Mouse (Mus musculus) brain, embryonic 14.5 days (tissue): ENCODE results near the gene Man2b2.

Experiments used
- CTCF ChIP-seq: fragments of 200-500 bp; IDR thresholded peaks from 2 replicates; pipeline ENCODE4 v1.5.1; 2012; ENCODE audit warnings: inconsistent platforms, mild to moderate bottlenecking, moderate library complexity, borderline replicate concordance; ENCODE audit not compliant: insufficient read depth, insufficient read length; ENCODE audit errors: extremely low read depth
- POLR2A ChIP-seq: fragments of 200-500 bp; IDR thresholded peaks from 2 replicates; pipeline ENCODE4 v1.6.1; 2012; ENCODE audit warnings: mild to moderate bottlenecking, inconsistent platforms, borderline replicate concordance; ENCODE audit not compliant: poor library complexity, insufficient read depth, insufficient read length, severe bottlenecking; ENCODE audit errors: extremely low read depth

GRCm38 (mm10) chr5:36807106-36807505, 23.3 kb downstream of the Man2b2 start:
- TF ChIP-seq CTCF (no peak), POLR2A (no peak)
